Mouse (Mus musculus): ENCODE data around the gene Pex5.

Gene Pex5

GRCm38 (mm10) chr6:124435173-124435572 is 20.3 kb upstream of the Pex5 start:
- POLR2A ChIA-PET, result interaction anchor here in 3 of 4 experiments (0.5 to 6.4 kb wide), 11 partner anchors 8 to 306 kb away, joined by 3 to 33 read pairs (median 5); partner anchors contain the start of genes Pex5 (in 2 of the 3) and Grcc10 (in 1 of the 3)
- CTCF ChIA-PET, result interaction anchor here in 2 of 4 experiments (0.6 to 1.0 kb wide), 2 partner anchors 20 to 1630 kb away, joined by 3 to 6 read pairs; no protein-coding TSS in a partner anchor

GRCm38 (mm10) chr6:124433688-124434324 is 18.9 kb upstream of the Pex5 start:
- ChIA-PET POLR2A (interaction anchor here (0.6 to 6.4 kb wide), 17 partner anchors 8 to 1205 kb away, joined by 3 to 33 read pairs (median 4); partner anchors contain the start of genes Pex5 (in 2 of the 4), Clstn3 (in 1 of the 4) and Grcc10 (in 1 of the 4)), CTCF (interaction anchor here in 1 of 4 experiments (1.5 kb wide), 1 partner anchor 20 kb away, joined by 5 read pairs; the partner anchor contains the start of gene Pex5)

- CTCF ChIA-PET, result interaction anchor here in 3 of 4 experiments (0.6 to 1.5 kb wide), 5 partner anchors 15 to 43 kb away, joined by 3 to 4 read pairs (median 3); no protein-coding TSS in a partner anchor
- POLR2A ChIA-PET, result interaction anchor here in 3 of 4 experiments (0.5 to 6.4 kb wide), 19 partner anchors 9 to 1179 kb away, joined by 3 to 33 read pairs (median 3); partner anchors contain the start of genes Pex5 (in 2 of the 3) and C1rl (in 1 of the 3)
Observed at GRCm38 (mm10) chr6:124430784-124431495, 16.1 kb upstream of the Pex5 start.

GRCm38 (mm10) chr6:124430379-124430778 is 15.5 kb upstream of the Pex5 start:
- ChIA-PET CTCF (interaction anchor here in 3 of 4 experiments (0.6 to 1.5 kb wide), 6 partner anchors 15 to 44 kb away, joined by 3 to 4 read pairs (median 3); no protein-coding TSS in a partner anchor), POLR2A (interaction anchor here in 3 of 4 experiments (0.5 to 6.4 kb wide), 10 partner anchors 12 to 1179 kb away, joined by 3 to 33 read pairs (median 7); partner anchors contain the start of gene Pex5 (in 2 of the 3))

GRCm38 (mm10) chr6:124427791-124428576 is 13.1 kb upstream of the Pex5 start:
- POLR2A ChIA-PET, result interaction anchor here in 2 of 4 experiments (0.6 to 7.0 kb wide), 7 partner anchors 9 to 313 kb away, joined by 3 to 87 read pairs (median 4); partner anchors contain the start of genes Grcc10 (in 1 of the 2) and Pex5 (in 1 of the 2)

GRCm38 (mm10) chr6:124427289-124427688 is 12.4 kb upstream of the Pex5 start:
- POLR2A ChIA-PET, result interaction anchor here in 3 of 4 experiments (0.6 to 7.0 kb wide), 8 partner anchors 9 to 998 kb away, joined by 3 to 87 read pairs (median 4); partner anchors contain the start of genes Grcc10 (in 1 of the 3) and Pex5 (in 1 of the 3)
- CTCF ChIA-PET, result interaction anchor here in 2 of 4 experiments (0.7 to 1.5 kb wide), 2 partner anchors 12 to 38 kb away, joined by 3 read pairs; partner anchors contain the start of gene Pex5 (in 1 of the 2)

More at GRCm38 (mm10) chr6:124427791-124428576, 13.1 kb upstream of the Pex5 start:
- CTCF ChIA-PET, result interaction anchor here in 2 of 4 experiments (0.7 to 1.5 kb wide), 2 partner anchors 13 to 37 kb away, joined by 3 read pairs; partner anchors contain the start of gene Pex5 (in 1 of the 2)

GRCm38 (mm10) chr6:124426604-124427003 is 11.7 kb upstream of the Pex5 start:
- POLR2A ChIA-PET, result interaction anchor here (0.6 to 7.0 kb wide), 7 partner anchors 9 to 999 kb away, joined by 3 to 87 read pairs (median 9); partner anchors contain the start of gene Pex5 (in 2 of the 4)
- CTCF ChIA-PET, result interaction anchor here in 3 of 4 experiments (0.8 to 3.2 kb wide), 4 partner anchors 11 to 22 kb away, joined by 3 to 12 read pairs (median 3); partner anchors contain the start of gene Pex5 (in 3 of the 3)

- CTCF ChIA-PET, result interaction anchor here in 2 of 4 experiments (0.6 to 3.2 kb wide), 7 partner anchors 10 to 1600 kb away, joined by 3 to 12 read pairs (median 3); partner anchors contain the start of gene Pex5 (in 1 of the 2)
- POLR2A ChIA-PET, result interaction anchor here in 3 of 4 experiments (0.7 to 7.0 kb wide), 26 partner anchors 8 to 505 kb away, joined by 3 to 87 read pairs (median 4); partner anchors contain the start of genes Pex5 (in 2 of the 3), C1rl (in 1 of the 3), Eno2 (in 1 of the 3) and Grcc10 (in 1 of the 3)
Observed at GRCm38 (mm10) chr6:124425523-124425922, 10.7 kb upstream of the Pex5 start.

- ChIA-PET CTCF (interaction anchor here in 3 of 4 experiments (0.6 to 3.2 kb wide), 8 partner anchors 10 to 1599 kb away, joined by 3 to 12 read pairs (median 4); partner anchors contain the start of gene Pex5 (in 1 of the 3)), POLR2A (interaction anchor here in 3 of 4 experiments (0.7 to 7.0 kb wide), 25 partner anchors 8 to 506 kb away, joined by 3 to 87 read pairs (median 4); partner anchors contain the start of genes Pex5 (in 2 of the 3), C1rl (in 1 of the 3), Eno2 (in 1 of the 3) and Grcc10 (in 1 of the 3))
Observed at GRCm38 (mm10) chr6:124425042-124425441, 10.2 kb upstream of the Pex5 start.

GRCm38 (mm10) chr6:124424068-124424498 is 9.2 kb upstream of the Pex5 start:
- CTCF ChIA-PET, result interaction anchor here in 2 of 4 experiments (0.6 to 3.2 kb wide), 5 partner anchors 9 to 332 kb away, joined by 3 to 12 read pairs (median 7); partner anchors contain the start of genes Atn1 (in 1 of the 2) and Pex5 (in 1 of the 2)
- POLR2A ChIA-PET, result interaction anchor here in 3 of 4 experiments (0.8 to 7.0 kb wide), 15 partner anchors 8 to 317 kb away, joined by 3 to 87 read pairs (median 5); partner anchors contain the start of genes Grcc10 (in 2 of the 3) and Pex5 (in 2 of the 3)

GRCm38 (mm10) chr6:124418686-124419085 is 3.8 kb upstream of the Pex5 start:
- POLR2A ChIA-PET, result interaction anchor here in 2 of 4 experiments (1.3 to 7.6 kb wide), 4 partner anchors 10 to 58 kb away, joined by 3 to 139 read pairs (median 8); no protein-coding TSS in a partner anchor
- CTCF ChIA-PET, result interaction anchor here in 1 of 4 experiments (0.5 kb wide), 1 partner anchor 1517 kb away, joined by 3 read pairs; no protein-coding TSS in a partner anchor

- POLR2A ChIA-PET, result interaction anchor here (0.6 to 7.6 kb wide), 48 partner anchors 9 to 1808 kb away, joined by 3 to 139 read pairs (median 4); partner anchors contain the start of genes Clstn3 (in 3 of the 4), Grcc10 (in 3 of the 4), C1rl (in 1 of the 4) and Cdca3 (in 1 of the 4)
Observed at GRCm38 (mm10) chr6:124415347-124416088, 651 bp upstream of the Pex5 start.

GRCm38 (mm10) chr6:124414150-124414926 is 529 bp downstream of the Pex5 start:
- POLR2A ChIA-PET, result interaction anchor here (0.6 to 7.6 kb wide), 52 partner anchors 9 to 1807 kb away, joined by 3 to 139 read pairs (median 4); partner anchors contain the start of genes Grcc10 (in 3 of the 4), Lpcat3 (in 2 of the 4), C1rl (in 1 of the 4) and Clstn3 (in 1 of the 4)
- CTCF ChIA-PET, result interaction anchor here (0.6 to 3.2 kb wide), 25 partner anchors 10 to 443 kb away, joined by 3 to 11 read pairs (median 3); partner anchors contain the start of genes C1rl (in 2 of the 4) and Lpcat3 (in 1 of the 4)

More at GRCm38 (mm10) chr6:124415347-124416088, 651 bp upstream of the Pex5 start:
- CTCF ChIA-PET, result interaction anchor here (0.6 to 3.2 kb wide), 28 partner anchors 9 to 1746 kb away, joined by 3 to 11 read pairs (median 3); partner anchors contain the start of genes C1rl (in 2 of the 4) and Lpcat3 (in 1 of the 4)

- ChIA-PET CTCF (interaction anchor here in 3 of 4 experiments (1.0 to 3.2 kb wide), 6 partner anchors 11 to 249 kb away, joined by 3 to 11 read pairs (median 6); partner anchors contain the start of genes C1rl (in 1 of the 3) and Lpcat3 (in 1 of the 3)), POLR2A (interaction anchor here in 2 of 4 experiments (1.0 to 7.6 kb wide), 17 partner anchors 9 to 490 kb away, joined by 3 to 139 read pairs (median 12); partner anchors contain the start of genes C1rl (in 1 of the 2), Clstn3 (in 1 of the 2), Grcc10 (in 1 of the 2) and Lpcat3 (in 1 of the 2))
Observed at GRCm38 (mm10) chr6:124413770-124414149, 1.1 kb downstream of the Pex5 start.

Data from embryonic stem cell, embryonic (primary cell).